15 mouse cellular contexts compared by ENCODE assay signal in genomic region chr9:72066151-72066550, GRCm38 (mm10).
"Had no signal": no experiment of that assay in that cellular context is flagged by ENCODE, and none has a peak within 500 bp of the region (broad histone marks: within the 10 kb centered on the region; RNA-seq: fewer than 3 reads in every experiment).

No protein-coding gene starts in this region.

- H3K27me3 ChIP-seq: neural tube, embryonic 13.5 days; neural tube, embryonic 15.5 days; stomach, embryonic 15.5 days had no signal

- DNase-seq: retina, postnatal 1 day; right cerebral cortex, adult 18-20 months; right cerebral cortex, postnatal 14 days; right cerebral cortex, postnatal 4 days; spleen, adult 18-20 months; thymus, adult 18-20 months; thymus, adult 2 months; thymus, postnatal 14 days; thymus, postnatal 25 days; thymus, postnatal 36 days; thymus, postnatal 4 days had no signal

- H3K9me3 ChIP-seq: neural tube, embryonic 13.5 days; neural tube, embryonic 15.5 days; stomach, embryonic 15.5 days had no signal

- H3K9ac ChIP-seq: neural tube, embryonic 13.5 days; neural tube, embryonic 15.5 days; stomach, embryonic 15.5 days had no signal

- H3K36me3 ChIP-seq: neural tube, embryonic 13.5 days; neural tube, embryonic 15.5 days; stomach, embryonic 15.5 days had no signal

- H3K4me3 ChIP-seq: neural tube, embryonic 13.5 days; neural tube, embryonic 15.5 days; stomach, embryonic 15.5 days had no signal

- H3K4me1 ChIP-seq: neural tube, embryonic 13.5 days; neural tube, embryonic 15.5 days; stomach, embryonic 15.5 days had no signal

- H3K27ac ChIP-seq: neural tube, embryonic 13.5 days; neural tube, embryonic 15.5 days; stomach, embryonic 15.5 days; stomach, postnatal 0 days had no signal
